Mouse (Mus musculus): ENCODE results near the gene Dhrs13.

GRCm38 (mm10) chr11:78053078-78053477 is 21.0 kb downstream of the Dhrs13 start:
- TF ChIP-seq CTCF (IDR thresholded peaks at IDR 0.05; ENCODE audit: insufficient read depth, low read depth, low read length) (no peak), POLR2A (IDR thresholded peaks at IDR 0.05; ENCODE audit: insufficient read depth, low read depth, low read length) (no peak)
